In genomic region chr17:6440493-6441077, GRCm38 (mm10) we compare ENCODE assay signal across 7 mouse cellular contexts. TPM values are rescaled to one million over a fixed set of nuclear protein-coding genes. Genes with fewer than 3 reads are reported as not detected.
A peak's percentile ranks its signal among the peaks of the same experiment; 100 is the strongest.
DNase-seq lines count a peak whose midpoint lies in the region; ATAC-seq and TF ChIP-seq lines count a peak whose summit lies in the region.
"Not testable (repeated sequence)": the region's sequence is repeated elsewhere in the genome, so short reads cannot be mapped to it uniquely, and the experiment has no call there.

No protein-coding gene starts in this region.

- 86% methylated on average over 13 of the region's 13 CpGs for WGBS in forebrain, embryonic 15.5 days
- WGBS in heart, embryonic 15.5 days = 87% methylated on average over 13 of the region's 13 CpGs
- WGBS in hindbrain, postnatal 0 days = 63% methylated on average over 13 of the region's 13 CpGs
- 86% methylated on average over 13 of the region's 13 CpGs for WGBS in midbrain, embryonic 15.5 days
- 92% methylated on average over 13 of the region's 13 CpGs for WGBS in stomach, embryonic 16.5 days

- H3K9ac ChIP-seq in forebrain, embryonic 15.5 days (replicated peaks); heart, embryonic 15.5 days; hindbrain, postnatal 0 days (replicated peaks; ENCODE audit: low read length); midbrain, embryonic 15.5 days; stomach, embryonic 16.5 days (ENCODE audit: low read length): not testable (repeated sequence)

- 0 out of 2 replicates have a peak, but pooled peaks have one; percentile 31 for ATAC-seq in forebrain, embryonic 15.5 days (replicated peaks)
- ATAC-seq in heart, embryonic 15.5 days (replicated peaks; ENCODE audit: insufficient number of reproducible peaks, insufficient read depth, low FRiP score, low read depth) = 0 out of 2 replicates have a peak, but pooled peaks have one; percentile 31
- ATAC-seq in hindbrain, postnatal 0 days = peak; percentile 39; the same call in 1 of the 2 replicates
- peak; percentile 41; the same call in 1 of the 2 replicates for ATAC-seq in midbrain, embryonic 15.5 days (replicated peaks)
- peak; percentile 27; the same call in 1 of the 2 replicates for ATAC-seq in stomach, embryonic 16.5 days (ENCODE audit: insufficient read depth, low FRiP score)

- not testable (repeated sequence) for H3K4me2 ChIP-seq in forebrain, embryonic 15.5 days (replicated peaks); heart, embryonic 15.5 days; hindbrain, postnatal 0 days (ENCODE audit: low read depth, low read length); midbrain, embryonic 15.5 days; stomach, embryonic 16.5 days (ENCODE audit: low read depth, low read length)

- not testable (repeated sequence) for H3K27ac ChIP-seq in forebrain, embryonic 15.5 days (replicated peaks); heart, embryonic 15.5 days; hindbrain, postnatal 0 days; midbrain, embryonic 15.5 days; stomach, embryonic 16.5 days (ENCODE audit: low read length)

- not testable (repeated sequence) for H3K27me3 ChIP-seq in forebrain, embryonic 15.5 days; heart, embryonic 15.5 days; hindbrain, postnatal 0 days (ENCODE audit: insufficient read depth, low read length); midbrain, embryonic 15.5 days (replicated peaks); stomach, embryonic 16.5 days (ENCODE audit: control insufficient read depth, insufficient read depth, low read length)

- peak; percentile 55 for DNase-seq in cerebellum, adult 11-12 months
- peak; percentile 42 to 53 for DNase-seq in cerebellum, postnatal 25 days
- peak; percentile 20 for DNase-seq in hindbrain, postnatal 0 days (ENCODE audit: low spot score)

- H3K4me1 ChIP-seq in forebrain, embryonic 15.5 days; heart, embryonic 15.5 days (replicated peaks); hindbrain, postnatal 0 days (ENCODE audit: insufficient read depth, low read length); midbrain, embryonic 15.5 days; stomach, embryonic 16.5 days (ENCODE audit: control insufficient read depth, insufficient read depth, low read length): not testable (repeated sequence)

- H3K36me3 ChIP-seq in forebrain, embryonic 15.5 days = peaks cover 16% of the 10 kb centered on the region
- H3K36me3 ChIP-seq in heart, embryonic 15.5 days; hindbrain, postnatal 0 days (ENCODE audit: insufficient read depth, low read length); midbrain, embryonic 15.5 days (replicated peaks); stomach, embryonic 16.5 days (ENCODE audit: control insufficient read depth, insufficient read depth, low read length): not testable (repeated sequence)

- not testable (repeated sequence) for H3K4me3 ChIP-seq in forebrain, embryonic 15.5 days; heart, embryonic 15.5 days; hindbrain, postnatal 0 days (ENCODE audit: low read length); midbrain, embryonic 15.5 days; stomach, embryonic 16.5 days (replicated peaks; ENCODE audit: low read length)

- not testable (repeated sequence) for TF ChIP-seq CTCF in hindbrain, postnatal 0 days (IDR thresholded peaks at IDR 0.05; ENCODE audit: low read depth)

- not testable (repeated sequence) for H3K9me3 ChIP-seq in forebrain, embryonic 15.5 days; heart, embryonic 15.5 days (replicated peaks); hindbrain, postnatal 0 days (ENCODE audit: low read length); midbrain, embryonic 15.5 days; stomach, embryonic 16.5 days (replicated peaks; ENCODE audit: control insufficient read depth, low read length)

RNA-seq across cellular contexts. Expression of gene Dynlt1b, which starts 10.7 kb away (rescaled TPM):
- 888 and 910 TPM in 2 replicates for polyA plus RNA-seq in forebrain, embryonic 15.5 days (2015; fragmentation: Nextera tagmentation; extraction: Ambion mirVana)
- 361 and 375 TPM in 2 replicates for polyA plus RNA-seq in heart, embryonic 15.5 days (2015; fragmentation: Nextera tagmentation; extraction: Ambion mirVana)
- 392 and 457 TPM in 2 replicates for total RNA-seq in hindbrain, postnatal 0 days (2014; rRNA removed)
- polyA plus RNA-seq in hindbrain, postnatal 0 days (2015; fragmentation: Nextera tagmentation; extraction: Ambion mirVana) = 1,203 and 1,233 TPM in 2 replicates
- 1,067 and 1,101 TPM in 2 replicates for polyA plus RNA-seq in midbrain, embryonic 15.5 days (2015; fragmentation: Nextera tagmentation; extraction: Ambion mirVana)
- 440 and 474 TPM in 2 replicates for polyA plus RNA-seq in stomach, embryonic 16.5 days (2015; fragmentation: Nextera tagmentation; extraction: Ambion mirVana)
